In the genomic region with DNA sequence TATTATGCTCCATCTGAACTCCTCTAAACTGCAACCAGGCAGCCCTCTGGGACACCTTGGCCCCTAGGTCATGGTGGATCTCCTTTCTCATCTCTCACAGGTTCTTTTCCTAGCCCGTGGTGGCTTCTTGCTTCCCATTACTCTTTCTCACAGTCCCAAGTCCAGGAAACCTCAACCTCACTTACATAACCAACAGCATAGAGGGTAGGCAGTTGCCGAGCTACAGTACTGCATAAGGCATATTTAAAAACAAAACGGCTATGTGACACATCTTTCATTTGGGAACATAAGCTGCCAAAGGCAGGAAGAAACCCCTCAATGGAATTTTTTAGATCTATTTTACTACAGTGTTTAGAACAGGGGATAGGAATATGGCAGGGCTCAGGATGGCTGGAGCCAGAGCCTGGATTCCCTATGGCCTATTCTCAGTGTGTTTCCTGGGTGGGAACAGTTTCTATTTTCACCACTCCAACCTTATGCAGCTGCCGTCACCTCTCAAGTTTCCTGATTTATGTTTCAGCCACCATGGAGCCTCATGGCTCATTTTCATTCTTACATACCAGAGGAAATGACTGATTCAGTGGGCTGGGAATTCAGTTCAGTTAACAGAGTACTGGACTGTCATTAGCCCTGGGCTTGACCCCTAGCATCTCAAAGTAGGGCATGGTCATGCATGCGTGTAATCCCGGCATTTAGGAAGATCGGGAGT, we compare ENCODE assay signal across 13 mouse cellular contexts.
DNase-seq lines count a peak whose midpoint lies in the region; ATAC-seq and TF ChIP-seq lines count a peak whose summit lies in the region.
"Had no signal": no experiment of that assay in that cellular context is flagged by ENCODE, and none has a peak within 500 bp of the region (broad histone marks: within the 10 kb centered on the region; RNA-seq: fewer than 3 reads in every experiment).

No protein-coding gene starts in this region.

- TF ChIP-seq EP300 in stomach, postnatal 0 days (optimal IDR thresholded peaks at IDR 0.05), result no peak

- no peaks in the 10 kb centered on the region for H3K36me3 ChIP-seq in forebrain, postnatal 0 days (ENCODE audit: insufficient read depth)
- H3K36me3 ChIP-seq in forebrain, embryonic 11.5 days (ENCODE audit: control insufficient read depth, insufficient read depth, low read length), result no peaks in the 10 kb centered on the region
- H3K36me3 ChIP-seq in stomach, embryonic 16.5 days (ENCODE audit: control insufficient read depth, insufficient read depth, low read length), result no peaks in the 10 kb centered on the region
- no peaks in the 10 kb centered on the region for H3K36me3 ChIP-seq in stomach, postnatal 0 days (ENCODE audit: control insufficient read depth, insufficient read depth, low read length)
- H3K36me3 ChIP-seq in kidney, embryonic 15.5 days, result no peaks in the 10 kb centered on the region
- H3K36me3 ChIP-seq: hindbrain, embryonic 12.5 days had no signal

- H3K27me3 ChIP-seq in forebrain, postnatal 0 days (ENCODE audit: insufficient read depth, low read length), result no peaks in the 10 kb centered on the region
- H3K27me3 ChIP-seq in forebrain, embryonic 11.5 days (ENCODE audit: control insufficient read depth, insufficient read depth, low read length), result no peaks in the 10 kb centered on the region
- no peaks in the 10 kb centered on the region for H3K27me3 ChIP-seq in stomach, embryonic 16.5 days (ENCODE audit: control insufficient read depth, insufficient read depth, low read length)
- H3K27me3 ChIP-seq in stomach, postnatal 0 days (ENCODE audit: control insufficient read depth, insufficient read depth, low read length), result no peaks in the 10 kb centered on the region
- H3K27me3 ChIP-seq in kidney, embryonic 15.5 days, result no peaks in the 10 kb centered on the region
- H3K27me3 ChIP-seq: hindbrain, embryonic 12.5 days had no signal

- ATAC-seq in forebrain, postnatal 0 days, result 0 out of 2 replicates have a peak, but pooled peaks have one; percentile 36
- no peak for ATAC-seq in forebrain, embryonic 11.5 days (replicated peaks; ENCODE audit: low FRiP score)
- peak; percentile 40; the same call in 1 of the 2 replicates for ATAC-seq in stomach, embryonic 16.5 days (ENCODE audit: insufficient read depth, low FRiP score)
- ATAC-seq in stomach, postnatal 0 days (ENCODE audit: low FRiP score, low TSS enrichment), result no peak
- ATAC-seq in kidney, embryonic 15.5 days (replicated peaks; ENCODE audit: low FRiP score), result peak; percentile 86
- ATAC-seq: liver, postnatal 0 days had no signal

- no peak for DNase-seq in forebrain, postnatal 0 days
- no peak for DNase-seq in forebrain, embryonic 11.5 days (ENCODE audit: low spot score)
- no peak for DNase-seq in stomach, postnatal 0 days (ENCODE audit: low spot score)
- peak; percentile 67 for DNase-seq in skeletal muscle tissue, adult 2 months (ENCODE audit: low read depth, low spot score)
- no peak for DNase-seq in left cerebral cortex, adult 18-20 months (ENCODE audit: low spot score in 2 of 2)
- no peak for DNase-seq in urinary bladder, adult 2 months (ENCODE audit: low spot score)
- DNase-seq: cerebellum, adult 9-10 months; layer of hippocampus, adult 9-11 months; liver, postnatal 0 days; thymus, postnatal 36 days had no signal

- no peak for TF ChIP-seq CTCF in forebrain, postnatal 0 days (IDR thresholded peaks at IDR 0.05; ENCODE audit: low read depth)
- TF ChIP-seq CTCF in stomach, postnatal 0 days (IDR thresholded peaks at IDR 0.05; ENCODE audit: low read depth), result no peak

- no peak overlapping the region for H3K4me2 ChIP-seq in forebrain, postnatal 0 days (ENCODE audit: low read depth)
- no peak overlapping the region for H3K4me2 ChIP-seq in forebrain, embryonic 11.5 days (ENCODE audit: low read depth, low read length, severe bottlenecking)
- no peak overlapping the region for H3K4me2 ChIP-seq in stomach, embryonic 16.5 days (ENCODE audit: low read depth, low read length)
- H3K4me2 ChIP-seq in stomach, postnatal 0 days (replicated peaks; ENCODE audit: low read depth), result no peak overlapping the region
- no peak overlapping the region for H3K4me2 ChIP-seq in kidney, embryonic 15.5 days
- H3K4me2 ChIP-seq: hindbrain, embryonic 12.5 days had no signal

- H3K4me3 ChIP-seq in forebrain, postnatal 0 days (ENCODE audit: low read depth, low read length), result no peak overlapping the region
- H3K4me3 ChIP-seq in forebrain, embryonic 11.5 days (ENCODE audit: low read depth, low read length), result no peak overlapping the region
- H3K4me3 ChIP-seq in stomach, embryonic 16.5 days (replicated peaks; ENCODE audit: low read length), result no peak overlapping the region
- H3K4me3 ChIP-seq in stomach, postnatal 0 days (ENCODE audit: low read depth, low read length), result no peak overlapping the region
- no peak overlapping the region for H3K4me3 ChIP-seq in kidney, embryonic 15.5 days (replicated peaks)
- H3K4me3 ChIP-seq: hindbrain, embryonic 12.5 days had no signal

- H3K9ac ChIP-seq in forebrain, postnatal 0 days, result no peak overlapping the region
- no peak overlapping the region for H3K9ac ChIP-seq in forebrain, embryonic 11.5 days (ENCODE audit: low read length)
- no peak overlapping the region for H3K9ac ChIP-seq in stomach, embryonic 16.5 days (ENCODE audit: low read length)
- no peak overlapping the region for H3K9ac ChIP-seq in stomach, postnatal 0 days (ENCODE audit: low read length)
- H3K9ac ChIP-seq in kidney, embryonic 15.5 days, result no peak overlapping the region
- H3K9ac ChIP-seq: hindbrain, embryonic 12.5 days; liver, postnatal 0 days had no signal

- H3K4me1 ChIP-seq in forebrain, postnatal 0 days (ENCODE audit: insufficient read depth), result peaks cover 4% of the 10 kb centered on the region; the same call in 1 of the 2 replicates
- no peaks in the 10 kb centered on the region for H3K4me1 ChIP-seq in forebrain, embryonic 11.5 days (replicated peaks; ENCODE audit: control insufficient read depth, insufficient read depth, low read length)
- H3K4me1 ChIP-seq in stomach, embryonic 16.5 days (ENCODE audit: control insufficient read depth, insufficient read depth, low read length), result peaks cover 7% of the 10 kb centered on the region
- no peaks in the 10 kb centered on the region for H3K4me1 ChIP-seq in stomach, postnatal 0 days (replicated peaks; ENCODE audit: control insufficient read depth, insufficient read depth)
- peaks cover 13% of the 10 kb centered on the region for H3K4me1 ChIP-seq in kidney, embryonic 15.5 days
- H3K4me1 ChIP-seq: hindbrain, embryonic 12.5 days had no signal

- no peaks in the 10 kb centered on the region for H3K9me3 ChIP-seq in forebrain, postnatal 0 days (ENCODE audit: low read length)
- no peaks in the 10 kb centered on the region for H3K9me3 ChIP-seq in forebrain, embryonic 11.5 days (ENCODE audit: control insufficient read depth, low read length)
- no peaks in the 10 kb centered on the region for H3K9me3 ChIP-seq in stomach, embryonic 16.5 days (replicated peaks; ENCODE audit: control insufficient read depth, low read length)
- no peaks in the 10 kb centered on the region for H3K9me3 ChIP-seq in stomach, postnatal 0 days (ENCODE audit: control insufficient read depth, low read length)
- H3K9me3 ChIP-seq in kidney, embryonic 15.5 days (replicated peaks), result no peaks in the 10 kb centered on the region
- H3K9me3 ChIP-seq: hindbrain, embryonic 12.5 days had no signal

- 75% methylated on average over 7 of the region's 7 CpGs for WGBS in forebrain, postnatal 0 days
- WGBS in forebrain, embryonic 11.5 days, result 90% methylated on average over 7 of the region's 7 CpGs
- WGBS in stomach, embryonic 16.5 days, result 65% methylated on average over 7 of the region's 7 CpGs
- 59% methylated on average over 7 of the region's 7 CpGs for WGBS in stomach, postnatal 0 days
- 33% methylated on average over 7 of the region's 7 CpGs for WGBS in kidney, embryonic 15.5 days

- H3K27ac ChIP-seq in forebrain, postnatal 0 days (ENCODE audit: low read depth, low read length), result no peak overlapping the region
- H3K27ac ChIP-seq in forebrain, embryonic 11.5 days (ENCODE audit: low read depth, low read length), result no peak overlapping the region
- H3K27ac ChIP-seq in stomach, embryonic 16.5 days (ENCODE audit: low read length), result 0 out of 2 replicates have a peak overlapping the region, but pooled peaks have one; percentile 3
- no peak overlapping the region for H3K27ac ChIP-seq in stomach, postnatal 0 days (replicated peaks)
- H3K27ac ChIP-seq in kidney, embryonic 15.5 days, result peak overlapping the region; percentile 22
- H3K27ac ChIP-seq: hindbrain, embryonic 12.5 days had no signal

Comparison
In these comparisons a context has a peak if more than half of its experiments do, and no peak if none do; other contexts are left out.
1. ATAC-seq: peak in forebrain, postnatal 0 days (single experiment), stomach, embryonic 16.5 days (single experiment) and kidney, embryonic 15.5 days (single experiment); none in forebrain, embryonic 11.5 days (single experiment) and stomach, postnatal 0 days (single experiment).
2. H3K27ac ChIP-seq: peak in stomach, embryonic 16.5 days (single experiment) and kidney, embryonic 15.5 days (single experiment); none in forebrain, postnatal 0 days (single experiment), forebrain, embryonic 11.5 days (single experiment) and stomach, postnatal 0 days (single experiment).